Mouse (Mus musculus) ovary, postnatal 10 days (tissue): ENCODE results near the gene Nlgn1.
"Not testable (repeated sequence)": the region's sequence is repeated elsewhere in the genome, so short reads cannot be mapped to it uniquely, and the experiment has no call there.

Experiments
- DNase-seq: peaks from one replicate; pipeline ENCODE4 v3.0.0; 2022; ENCODE audit warnings: low spot score

Nlgn1 gene

DNA sequence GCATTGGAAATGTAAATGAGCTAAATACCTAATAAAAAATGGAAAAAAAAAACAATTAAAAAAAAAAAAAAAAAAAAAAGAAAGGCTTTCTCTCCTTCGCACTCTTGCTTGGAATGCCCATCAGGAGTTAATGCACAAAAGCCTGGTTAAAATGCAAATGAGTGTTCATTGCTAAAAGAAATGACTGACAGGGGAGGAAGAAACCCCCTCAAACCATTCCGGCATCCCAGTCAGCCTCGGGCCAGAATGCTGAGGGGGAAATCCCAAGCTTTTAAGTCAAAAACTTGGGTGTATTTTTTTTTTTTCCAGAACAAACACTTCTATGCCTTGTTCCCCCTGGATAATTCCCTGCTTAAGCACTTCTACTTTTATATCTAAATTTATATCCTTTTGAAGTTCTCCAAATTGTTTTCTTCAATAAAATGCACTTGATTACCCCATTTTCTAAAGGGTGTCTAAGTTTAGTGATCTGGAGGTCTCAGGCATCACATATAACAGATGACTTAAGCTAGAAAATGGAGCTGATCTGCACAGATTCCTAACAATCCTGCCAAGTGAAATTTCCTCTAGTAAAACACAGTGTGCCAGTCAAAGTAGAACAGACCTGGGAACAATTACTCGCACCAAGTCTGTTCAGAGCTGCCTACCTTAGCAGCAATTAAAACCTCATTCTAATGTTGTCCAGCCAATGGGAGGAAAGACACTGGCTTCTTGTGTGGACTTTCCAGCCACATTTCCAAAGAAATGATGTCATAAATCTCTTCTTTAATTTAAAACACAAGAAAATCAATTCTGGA lies 686.2 kb downstream of the Nlgn1 start:
- no peak for DNase-seq

DNA sequence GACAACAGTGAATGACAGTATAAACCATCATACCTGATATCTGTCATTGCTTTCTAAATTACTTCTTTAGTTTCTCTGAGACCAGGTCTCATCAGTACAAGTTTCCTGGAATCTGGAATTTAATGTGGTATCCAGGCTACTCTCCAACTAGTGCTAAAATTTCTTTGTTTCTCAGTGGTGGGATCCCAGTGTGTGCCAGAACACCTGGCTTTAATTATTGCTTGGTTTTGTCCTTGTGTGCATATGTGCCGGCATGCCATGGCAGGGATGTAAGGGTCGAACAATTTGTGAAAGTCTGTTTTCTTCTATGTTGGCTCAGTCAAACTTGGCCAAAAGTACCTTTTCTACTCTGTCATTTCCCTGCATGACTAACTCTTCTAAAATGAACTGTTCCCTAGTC lies 703.1 kb downstream of the Nlgn1 start:
- DNase-seq = no peak

DNA sequence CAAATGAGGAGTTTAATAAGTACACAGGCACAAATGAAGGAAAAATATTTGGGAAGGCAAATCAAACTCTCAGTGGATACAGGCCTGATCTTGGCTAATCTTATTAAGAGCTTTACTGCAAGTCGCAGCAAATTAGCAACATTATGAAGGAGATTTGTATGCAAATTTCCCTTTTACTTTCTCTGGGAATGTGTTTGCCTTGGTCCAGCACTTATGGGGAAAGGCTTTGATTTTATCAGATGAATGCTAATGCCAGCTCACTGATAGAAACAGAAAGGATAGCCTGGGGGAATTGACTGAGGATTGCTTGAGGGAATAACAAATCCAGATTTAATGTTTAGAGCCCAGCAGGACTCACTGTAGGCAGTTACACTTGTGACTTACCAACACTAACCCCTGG lies 725.7 kb downstream of the Nlgn1 start:
- DNase-seq = no peak

DNA sequence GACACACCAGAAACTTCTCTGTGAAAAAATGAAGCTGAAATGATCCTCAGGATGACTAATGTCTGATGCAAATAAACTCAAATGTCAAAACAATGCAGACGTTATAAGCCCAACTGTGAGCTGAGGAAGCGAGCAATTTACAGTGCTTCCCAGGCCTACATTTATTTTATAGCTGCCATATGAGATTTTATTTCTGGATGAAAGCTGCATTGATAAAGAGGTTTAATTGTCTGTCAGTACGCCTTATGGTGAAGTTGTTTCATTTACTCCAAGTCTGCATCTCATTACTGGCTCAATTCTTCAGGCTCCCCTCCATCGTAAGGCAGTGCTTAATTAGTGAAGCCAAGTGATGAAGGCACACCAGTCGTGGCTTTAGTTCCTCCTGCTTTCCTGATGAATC lies 734.7 kb downstream of the Nlgn1 start:
- DNase-seq = no peak

DNA sequence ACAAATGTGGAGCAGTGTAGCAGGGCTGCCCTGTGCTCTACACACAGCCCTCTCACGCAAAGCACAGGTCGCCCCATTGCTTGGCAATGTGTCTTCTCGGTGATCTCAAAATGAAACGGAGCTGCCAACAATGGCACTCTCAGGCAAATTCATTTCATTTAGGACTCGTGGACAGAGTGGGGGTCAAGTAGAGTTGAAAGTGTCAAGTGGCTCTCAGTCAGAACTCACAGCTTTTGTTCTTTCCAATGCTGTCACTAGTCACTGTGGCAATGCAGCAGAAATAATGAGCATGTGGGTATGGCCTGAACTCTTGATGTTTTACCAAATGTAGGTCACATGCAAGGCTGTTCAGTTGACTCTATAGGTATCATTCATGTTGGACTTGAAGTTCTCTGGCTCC lies 756.7 kb downstream of the Nlgn1 start:
- no peak for DNase-seq

DNA sequence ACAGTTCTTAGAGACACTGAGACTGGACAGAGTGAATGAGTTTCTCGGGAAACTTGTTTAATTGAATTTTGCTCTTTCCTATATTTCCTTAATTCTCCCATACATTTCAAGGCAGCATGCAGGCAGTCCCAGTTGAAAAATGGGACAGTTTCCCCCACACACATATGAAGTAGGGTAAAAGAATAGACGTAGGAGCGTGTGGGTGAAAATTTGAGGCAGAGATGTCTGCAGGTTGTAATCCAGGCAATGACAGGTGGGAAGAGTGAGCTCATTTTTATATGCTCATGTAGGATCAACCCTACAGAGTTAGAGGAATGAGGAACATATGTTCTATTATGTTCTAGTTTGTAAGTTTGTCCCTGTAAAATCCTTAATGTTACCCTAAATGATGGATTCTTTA lies 757.4 kb downstream of the Nlgn1 start:
- no peak for DNase-seq

DNA sequence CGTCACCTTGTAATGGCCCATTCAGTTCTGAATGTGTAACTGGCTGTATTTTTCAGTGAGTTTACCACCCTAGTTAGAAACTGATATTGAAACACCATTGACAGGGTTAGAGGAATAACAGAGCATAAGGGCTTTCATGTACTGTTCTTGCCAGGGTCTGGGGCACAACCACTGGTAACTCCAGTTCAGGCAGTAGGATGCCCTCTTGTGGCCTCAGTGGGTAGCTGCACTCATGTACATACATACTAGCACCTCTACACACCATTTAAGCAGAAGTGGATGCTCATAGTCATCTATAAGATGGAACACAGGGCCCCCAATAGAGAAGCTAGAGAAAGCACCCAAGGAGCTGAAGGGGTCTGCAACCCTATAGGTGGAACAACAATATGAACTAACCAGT lies 773.7 kb downstream of the Nlgn1 start:
- DNase-seq = not testable (repeated sequence)

DNA sequence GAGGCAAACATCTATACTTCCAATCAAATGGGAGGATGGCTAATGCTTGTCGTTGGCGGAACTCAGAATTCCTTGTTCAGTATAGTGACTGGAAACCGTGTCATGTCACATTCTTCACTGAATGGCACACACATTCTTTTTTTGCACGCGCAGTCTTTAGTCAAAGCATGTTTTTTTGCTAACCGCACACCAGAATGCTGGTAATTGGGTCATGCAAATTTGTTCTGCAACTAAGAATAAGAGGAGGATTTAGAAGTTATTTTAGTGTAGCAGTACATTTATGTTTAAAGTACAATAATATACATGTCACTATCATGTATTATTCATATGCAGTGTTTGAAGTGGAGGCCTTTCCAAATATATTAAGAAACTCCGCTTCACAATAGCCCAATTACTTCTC lies 783.2 kb downstream of the Nlgn1 start:
- not testable (repeated sequence) for DNase-seq

DNA sequence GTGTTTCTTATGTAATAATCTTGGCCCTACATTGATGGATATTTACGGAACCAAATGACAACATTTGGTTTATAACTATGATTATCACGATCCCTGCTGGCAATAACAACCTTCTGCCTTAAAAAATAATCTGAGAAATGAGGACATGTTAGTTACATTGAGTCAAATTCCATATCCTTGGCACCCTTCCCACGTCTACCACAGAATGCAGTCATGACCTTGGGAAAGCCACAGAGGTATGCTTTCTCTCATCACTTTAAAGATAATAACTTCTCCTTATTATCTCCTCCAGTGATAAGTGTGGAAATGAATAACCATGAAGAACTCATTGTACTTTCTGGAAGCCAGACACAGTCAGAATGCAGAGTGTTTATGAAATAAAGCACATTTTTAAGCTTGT lies 808.0 kb downstream of the Nlgn1 start:
- DNase-seq = not testable (repeated sequence)

DNA sequence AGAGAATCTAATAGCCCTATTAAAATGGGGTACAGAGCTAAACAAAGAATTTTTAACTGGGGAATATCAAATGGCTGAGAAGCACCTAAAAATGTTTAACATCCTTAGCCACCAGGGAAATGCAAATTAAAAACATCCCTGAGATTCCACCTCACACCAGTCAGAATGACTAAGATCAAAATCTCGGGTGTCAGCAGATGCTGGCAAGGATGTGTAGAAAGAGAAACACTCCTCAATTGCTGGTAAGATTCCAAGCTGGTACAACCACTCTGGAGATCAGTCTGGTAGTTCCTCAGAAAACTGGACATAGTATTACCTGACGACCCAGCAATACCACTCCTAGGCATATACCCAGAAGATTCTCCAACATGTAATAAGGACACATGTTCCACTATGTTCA lies 869.2 kb downstream of the Nlgn1 start:
- DNase-seq = no peak

DNA sequence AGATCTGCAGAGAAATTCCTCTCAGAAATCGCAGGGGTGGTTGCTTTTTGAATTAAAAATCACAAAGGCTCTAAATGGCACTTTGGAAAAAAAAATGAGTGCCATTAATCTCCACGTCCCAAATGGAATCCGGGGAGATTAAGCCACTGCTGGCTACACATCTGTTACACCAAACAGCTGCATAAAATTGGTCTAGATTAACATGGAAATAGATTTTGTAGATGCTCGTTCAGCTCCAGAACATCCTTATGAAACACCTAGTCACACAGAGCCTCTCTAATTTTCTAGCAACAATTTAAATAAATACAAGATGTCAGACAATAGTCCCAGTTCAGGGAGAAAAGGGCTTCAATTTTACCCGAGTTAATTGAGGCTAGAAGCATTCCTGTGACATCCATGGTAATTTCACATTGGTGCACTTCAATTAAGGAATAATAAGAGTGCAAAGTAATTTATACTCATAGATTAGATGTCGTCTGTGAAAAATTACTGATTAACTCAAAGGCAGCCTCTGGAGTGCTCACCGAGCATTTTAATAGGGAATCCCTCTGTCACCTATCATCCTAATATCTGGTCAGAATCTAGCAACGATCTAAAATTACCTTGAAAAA lies 875.9 kb downstream of the Nlgn1 start:
- DNase-seq = no peak

DNA sequence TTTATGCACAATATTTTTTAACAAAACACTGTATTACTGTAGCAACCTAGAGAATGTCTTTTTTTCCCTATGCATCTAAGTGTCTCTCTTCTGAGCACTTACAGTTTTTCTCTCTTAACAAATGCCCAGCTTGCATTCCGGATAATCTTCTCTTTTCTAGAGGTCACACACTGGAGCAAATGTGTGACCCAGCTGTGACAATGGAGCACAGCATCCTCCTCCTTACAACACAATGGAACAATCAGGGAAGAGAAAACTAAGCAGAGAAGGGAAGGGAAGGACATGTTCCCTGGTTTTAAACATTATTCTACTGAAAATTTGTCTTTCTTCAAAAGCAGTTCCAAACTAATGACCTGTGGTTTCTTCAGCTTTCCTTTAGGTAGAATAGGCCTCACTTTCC lies 879.9 kb downstream of the Nlgn1 start:
- no peak for DNase-seq

DNA sequence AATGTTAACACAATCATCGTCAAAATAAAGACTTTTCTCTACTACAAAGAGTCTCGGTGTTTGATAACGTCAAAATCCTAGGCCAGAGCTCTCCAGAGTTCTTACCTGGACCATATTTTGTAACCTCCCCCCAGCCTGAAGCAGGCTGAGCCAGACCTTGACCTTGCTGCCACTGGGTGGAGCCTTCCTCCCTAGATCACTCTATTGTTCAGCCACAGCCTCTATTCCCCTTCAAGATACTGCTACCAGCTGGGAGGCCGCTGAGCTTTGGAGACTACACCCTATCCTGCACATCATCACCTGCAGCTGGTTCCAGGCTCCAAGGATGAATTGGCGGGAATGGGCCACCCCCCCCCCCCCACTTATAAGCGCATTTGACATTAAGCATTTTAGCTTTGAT lies 881.8 kb downstream of the Nlgn1 start:
- DNase-seq = no peak

DNA sequence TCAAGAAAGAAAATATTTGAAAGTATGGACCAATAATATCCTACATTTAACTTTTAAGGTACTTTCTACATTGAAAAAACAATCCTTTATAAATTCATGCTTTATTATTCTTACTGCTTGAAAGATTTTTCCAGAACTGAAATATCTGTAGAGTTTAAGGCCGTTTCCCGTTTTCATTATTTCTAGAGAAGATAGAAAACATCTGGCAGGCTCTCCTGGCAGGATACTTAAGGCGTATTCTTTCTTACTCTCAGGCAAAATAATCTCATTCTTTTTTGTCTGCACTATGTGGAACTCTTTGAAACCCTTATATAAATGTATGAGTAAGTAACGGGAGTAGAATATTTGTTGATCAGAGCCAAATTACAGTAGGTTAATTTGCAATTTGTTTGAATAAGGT lies 882.9 kb downstream of the Nlgn1 start:
- no peak for DNase-seq

DNA sequence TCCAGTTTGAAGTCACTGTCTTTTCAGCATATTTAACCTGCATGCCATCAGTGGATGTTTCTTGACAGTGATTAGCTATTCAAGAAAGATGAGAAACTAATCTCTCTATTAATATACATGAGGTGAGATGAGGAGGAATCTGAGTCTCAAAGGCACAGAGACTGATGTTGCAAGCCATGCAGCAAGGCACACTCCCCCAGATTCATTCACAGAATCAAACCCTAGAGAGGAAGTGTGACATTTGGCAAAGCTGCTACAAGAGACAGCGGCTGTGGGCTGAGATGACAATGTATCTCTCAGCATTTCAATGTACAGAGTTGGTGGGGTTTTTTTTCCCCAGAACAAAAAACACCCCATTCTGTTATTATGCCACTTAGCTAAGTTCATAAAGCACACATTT lies 885.1 kb downstream of the Nlgn1 start:
- DNase-seq = no peak

DNA sequence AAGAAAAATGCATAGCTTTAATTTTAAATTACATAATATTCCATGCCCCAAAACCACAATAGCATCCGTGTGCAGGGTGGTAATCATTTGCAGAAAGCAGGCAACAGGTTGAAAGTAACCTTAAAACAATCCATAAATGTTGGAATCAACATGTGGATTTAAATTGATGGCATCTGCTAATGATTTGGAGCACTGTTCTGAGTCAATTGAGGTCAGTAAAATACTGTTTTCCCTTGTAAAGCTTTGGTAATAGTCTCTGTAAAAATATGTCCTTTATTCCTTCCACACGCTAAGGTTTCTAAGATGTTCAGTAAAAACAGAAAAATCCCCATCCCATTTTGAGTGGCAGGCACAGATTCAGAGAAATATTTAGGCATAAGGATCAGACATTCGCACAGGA lies 888.6 kb downstream of the Nlgn1 start:
- no peak for DNase-seq

DNA sequence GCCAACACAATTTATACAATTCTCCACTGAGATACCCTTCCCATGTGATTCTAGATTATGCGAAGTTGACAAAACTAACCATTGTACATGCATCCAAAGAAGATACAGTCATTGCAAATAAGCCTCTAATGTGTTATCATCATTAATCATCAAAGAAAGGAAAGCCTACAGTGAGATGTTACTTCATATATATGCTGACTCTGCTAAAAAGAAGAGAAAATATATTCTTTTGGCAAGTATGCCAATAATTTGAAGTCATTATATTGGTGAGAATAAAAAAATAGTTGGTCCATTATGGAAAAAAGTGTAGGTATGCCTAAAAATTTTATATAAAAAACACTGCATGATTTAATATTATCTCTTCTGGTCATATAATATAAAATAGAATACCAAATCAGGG lies 889.6 kb downstream of the Nlgn1 start:
- DNase-seq = no peak

DNA sequence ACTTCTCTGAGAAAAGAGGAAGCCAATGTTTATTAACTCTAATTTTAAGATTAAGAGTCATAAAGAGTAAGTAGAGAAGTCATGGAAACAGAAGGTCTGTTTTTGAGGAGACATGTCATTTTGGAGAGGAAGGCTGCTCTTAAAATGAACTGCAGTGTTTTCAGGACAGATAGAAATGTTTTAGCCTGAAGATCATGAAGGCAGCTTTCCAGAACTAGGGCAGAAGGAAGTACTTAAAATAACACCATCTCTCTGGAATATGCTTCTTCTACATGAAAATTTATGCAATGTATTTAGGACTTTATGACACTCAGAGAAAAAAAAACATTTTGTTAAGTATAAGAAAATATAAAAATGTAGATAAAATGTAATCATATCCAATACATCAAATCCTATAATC lies 905.3 kb downstream of the Nlgn1 start:
- DNase-seq = no peak

DNA sequence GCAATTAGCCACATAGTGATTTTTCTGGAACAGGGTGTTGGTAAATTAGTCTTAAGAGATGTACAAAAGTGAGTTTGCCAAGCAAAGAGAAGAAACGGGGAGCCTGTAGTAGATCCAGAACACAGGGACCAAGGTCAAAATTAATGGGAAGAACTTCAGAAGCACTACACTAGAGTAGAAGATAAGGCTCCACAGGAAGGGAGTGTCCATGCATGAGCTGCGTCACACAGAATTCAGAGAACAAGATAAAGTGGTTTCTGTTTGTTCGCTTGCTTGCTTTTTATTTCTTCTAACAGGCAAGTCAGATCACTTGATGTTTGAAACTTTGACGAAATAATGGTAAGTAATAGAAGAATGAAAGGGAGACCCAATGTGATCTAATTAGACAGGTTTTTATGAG lies 920.3 kb downstream of the Nlgn1 start:
- no peak for DNase-seq
